Mouse (Mus musculus): ENCODE results near the gene Strip1.
"Not testable (repeated sequence)": the region's sequence is repeated elsewhere in the genome, so short reads cannot be mapped to it uniquely, and the experiment has no call there.

Gene Strip1

GRCm38 (mm10) chr3:107631523-107631958 is at the start of gene Strip1:
Strip1 (minus strand) TSS chr3:107631694.
- DNase-seq (ENCODE audit: extremely low spot score, low read depth, low spot score), result peak; percentile 91

- DNase-seq (ENCODE audit: extremely low spot score, low read depth, low spot score), result no peak
These were observed 49.5 kb upstream of the Strip1 start for GRCm38 (mm10) chr3:107680790-107681576.

GRCm38 (mm10) chr3:107671509-107671908 is 40.0 kb upstream of the Strip1 start:
- DNase-seq (ENCODE audit: extremely low spot score, low read depth, low spot score), result no peak

GRCm38 (mm10) chr3:107670500-107670899 is 39.0 kb upstream of the Strip1 start:
- DNase-seq (ENCODE audit: extremely low spot score, low read depth, low spot score), result no peak

GRCm38 (mm10) chr3:107668786-107669185 is 37.3 kb upstream of the Strip1 start:
- DNase-seq (ENCODE audit: extremely low spot score, low read depth, low spot score), result no peak

GRCm38 (mm10) chr3:107667426-107667825 is 35.9 kb upstream of the Strip1 start:
- DNase-seq (ENCODE audit: extremely low spot score, low read depth, low spot score), result no peak

- no peak for DNase-seq (ENCODE audit: extremely low spot score, low read depth, low spot score)
These were observed 33.1 kb upstream of the Strip1 start for GRCm38 (mm10) chr3:107664641-107665040.

- DNase-seq (ENCODE audit: extremely low spot score, low read depth, low spot score), result no peak
These were observed 27.5 kb upstream of the Strip1 start for GRCm38 (mm10) chr3:107659000-107659399.

GRCm38 (mm10) chr3:107656888-107657287 is 25.4 kb upstream of the Strip1 start:
- DNase-seq (ENCODE audit: extremely low spot score, low read depth, low spot score), result no peak

- no peak for DNase-seq (ENCODE audit: extremely low spot score, low read depth, low spot score)
These were observed 24.7 kb upstream of the Strip1 start for GRCm38 (mm10) chr3:107656151-107656550.

GRCm38 (mm10) chr3:107655491-107655890 is 24.0 kb upstream of the Strip1 start:
- no peak for DNase-seq (ENCODE audit: extremely low spot score, low read depth, low spot score)

- no peak for DNase-seq (ENCODE audit: extremely low spot score, low read depth, low spot score)
These were observed 23.4 kb upstream of the Strip1 start for GRCm38 (mm10) chr3:107654861-107655260.

GRCm38 (mm10) chr3:107652968-107653367 is 21.5 kb upstream of the Strip1 start:
- DNase-seq (ENCODE audit: extremely low spot score, low read depth, low spot score), result no peak

- DNase-seq (ENCODE audit: extremely low spot score, low read depth, low spot score), result not testable (repeated sequence)
These were observed 18.8 kb upstream of the Strip1 start for GRCm38 (mm10) chr3:107650276-107650675.

- no peak for DNase-seq (ENCODE audit: extremely low spot score, low read depth, low spot score)
These were observed 15.5 kb upstream of the Strip1 start for GRCm38 (mm10) chr3:107646947-107647346.

GRCm38 (mm10) chr3:107637606-107638172 is 6.2 kb upstream of the Strip1 start:
- no peak for DNase-seq (ENCODE audit: extremely low spot score, low read depth, low spot score)

GRCm38 (mm10) chr3:107636236-107636635 is 4.7 kb upstream of the Strip1 start:
- no peak for DNase-seq (ENCODE audit: extremely low spot score, low read depth, low spot score)

- DNase-seq (ENCODE audit: extremely low spot score, low read depth, low spot score), result no peak
These were observed 4.3 kb upstream of the Strip1 start for GRCm38 (mm10) chr3:107635836-107636235.

GRCm38 (mm10) chr3:107633906-107634305 is 2.4 kb upstream of the Strip1 start:
- no peak for DNase-seq (ENCODE audit: extremely low spot score, low read depth, low spot score)

GRCm38 (mm10) chr3:107632786-107633185 is 1.3 kb upstream of the Strip1 start:
- no peak for DNase-seq (ENCODE audit: extremely low spot score, low read depth, low spot score)

GRCm38 (mm10) chr3:107630682-107631522 is 592 bp downstream of the Strip1 start, which contains the start of gene Gm10961:
Gm10961 (plus strand) TSS chr3:107631322.
- DNase-seq (ENCODE audit: extremely low spot score, low read depth, low spot score), result no peak

All from hindlimb bud, embryonic 11.5 days (tissue).